Mouse (Mus musculus) telencephalon, adult 2 months (tissue): Measurements from ENCODE around the gene Trim33.

Experiments
- DNase-seq: peaks from one replicate; pipeline ENCODE4 v3.0.0-alpha.2; 2011; ENCODE audit warnings: low read depth, low spot score

The Trim33 gene

GRCm38 (mm10) chr3:103361150-103361549 lies 82.1 kb downstream of the Trim33 start:
- DNase-seq = no peak

GRCm38 (mm10) chr3:103364182-103364945 lies 85.3 kb downstream of the Trim33 start:
- DNase-seq = no peak

- DNase-seq = no peak
Observed at GRCm38 (mm10) chr3:103367176-103367970, 88.3 kb downstream of the Trim33 start.

GRCm38 (mm10) chr3:103368731-103369130 lies 89.6 kb downstream of the Trim33 start:
- no peak for DNase-seq

GRCm38 (mm10) chr3:103374028-103374427 lies 94.9 kb downstream of the Trim33 start:
- DNase-seq = peak; percentile 16

GRCm38 (mm10) chr3:103375181-103375855 lies 96.2 kb downstream of the Trim33 start:
- DNase-seq = no peak

- DNase-seq = peak; percentile 24
Observed at GRCm38 (mm10) chr3:103378018-103378417, 98.9 kb downstream of the Trim33 start.

GRCm38 (mm10) chr3:103379371-103379770 lies 100.3 kb downstream of the Trim33 start:
- DNase-seq = no peak

GRCm38 (mm10) chr3:103380814-103381213 lies 101.7 kb downstream of the Trim33 start:
- no peak for DNase-seq

GRCm38 (mm10) chr3:103381441-103381840 lies 102.3 kb downstream of the Trim33 start:
- DNase-seq = no peak

- DNase-seq = peak; percentile 60
Observed at GRCm38 (mm10) chr3:103382872-103383567, 103.9 kb downstream of the Trim33 start.

GRCm38 (mm10) chr3:103384486-103384885 lies 105.4 kb downstream of the Trim33 start:
- DNase-seq = no peak

GRCm38 (mm10) chr3:103384949-103385348 lies 105.9 kb downstream of the Trim33 start:
- DNase-seq = no peak

GRCm38 (mm10) chr3:103385383-103386291 lies 106.5 kb downstream of the Trim33 start:
- no peak for DNase-seq

GRCm38 (mm10) chr3:103386292-103387031 lies 107.4 kb downstream of the Trim33 start:
- no peak for DNase-seq

- DNase-seq = no peak
Observed at GRCm38 (mm10) chr3:103392613-103393258, 113.6 kb downstream of the Trim33 start.

- DNase-seq = no peak
Observed at GRCm38 (mm10) chr3:103393283-103394060, 114.4 kb downstream of the Trim33 start.

GRCm38 (mm10) chr3:103394121-103394520 lies 115.0 kb downstream of the Trim33 start:
- DNase-seq = no peak

GRCm38 (mm10) chr3:103397523-103397922 lies 118.4 kb downstream of the Trim33 start:
- DNase-seq = no peak
